Mouse (Mus musculus) bone marrow macrophage, adult 2 months (primary cell): ENCODE data around the gene Xpo5.

Source experiments
- CTCF ChIP-seq: IDR thresholded peaks from 2 replicates; pipeline ENCODE4 v1.5.1; 2012; ENCODE audit warnings: low read depth, mild to moderate bottlenecking, low read length, moderate library complexity
- POLR2A ChIP-seq: IDR thresholded peaks from 2 replicates; pipeline ENCODE4 v1.6.1; 2012; ENCODE audit warnings: mild to moderate bottlenecking, low read depth, low read length, borderline replicate concordance

- TF ChIP-seq POLR2A, result no peak
- TF ChIP-seq CTCF, result no peak
These were observed 75.0 kb downstream of the Xpo5 start for GRCm38 (mm10) chr17:46277586-46277985.
